Mouse (Mus musculus) kidney, adult 18-20 months (tissue): ENCODE results near the gene Ppef1.

Experiments
- DNase-seq: peaks from one replicate; pipeline ENCODE4 v3.0.0; 2021

Ppef1 gene

DNA sequence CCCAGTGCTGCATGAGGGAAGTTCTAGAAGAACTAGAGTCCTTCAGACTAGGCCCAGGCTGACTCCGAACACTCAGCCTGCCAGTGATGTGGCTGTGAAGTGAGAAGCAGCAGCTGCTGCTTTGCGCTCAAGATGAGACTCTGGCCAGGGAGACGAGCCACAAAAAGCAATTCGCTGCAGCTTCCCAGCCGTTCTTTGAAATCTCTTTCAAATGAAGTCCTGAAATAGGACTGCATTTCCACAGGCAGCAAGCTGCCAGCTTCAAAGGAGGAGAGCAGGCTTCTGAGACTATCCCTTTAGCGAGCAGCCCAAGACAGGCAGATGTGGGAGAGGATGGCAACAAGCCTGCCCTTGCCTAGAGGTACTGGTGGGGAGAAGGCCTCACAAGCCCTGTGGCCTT, 142.6 kb downstream of the Ppef1 start:
- no peak for DNase-seq

DNA sequence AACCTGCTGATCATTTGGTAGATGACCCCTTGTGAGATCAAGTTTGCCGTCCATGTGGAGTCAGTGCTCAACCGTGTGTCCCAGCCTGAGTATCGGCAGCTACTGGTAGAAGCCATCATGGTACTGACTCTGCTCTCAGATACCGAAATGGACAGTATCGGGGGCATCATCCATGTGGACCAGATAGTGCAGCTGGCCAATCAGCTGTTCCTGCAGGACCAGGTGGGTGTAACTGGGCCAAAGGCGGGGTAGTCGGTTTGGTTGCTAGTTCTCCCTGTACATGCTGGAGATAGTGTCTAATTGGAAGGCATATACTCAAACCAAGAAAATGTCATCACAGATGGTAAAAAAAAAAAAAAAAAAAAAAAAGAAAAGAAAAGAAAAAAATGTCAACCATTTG, 145.4 kb downstream of the Ppef1 start:
- no peak for DNase-seq

DNA sequence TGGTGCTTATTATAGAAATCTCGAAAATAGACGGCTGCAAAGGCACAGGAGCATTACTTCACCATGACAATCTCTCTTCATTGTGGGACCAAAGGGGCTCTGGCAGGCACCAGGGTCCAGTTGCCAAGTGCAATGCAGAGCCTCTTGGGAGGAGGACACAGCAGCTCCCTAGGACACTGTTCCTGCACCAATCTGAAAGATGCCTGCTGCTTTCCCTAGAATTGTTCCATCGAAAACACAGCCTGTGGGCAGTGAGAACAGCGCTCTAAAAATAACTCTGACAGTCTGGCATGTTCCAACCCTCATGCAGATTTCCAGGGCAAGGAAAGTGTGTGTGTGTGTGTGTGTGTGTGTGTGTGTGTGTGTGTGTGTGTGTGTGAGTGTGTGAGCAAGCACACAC, 147.0 kb downstream of the Ppef1 start:
- no peak for DNase-seq

DNA sequence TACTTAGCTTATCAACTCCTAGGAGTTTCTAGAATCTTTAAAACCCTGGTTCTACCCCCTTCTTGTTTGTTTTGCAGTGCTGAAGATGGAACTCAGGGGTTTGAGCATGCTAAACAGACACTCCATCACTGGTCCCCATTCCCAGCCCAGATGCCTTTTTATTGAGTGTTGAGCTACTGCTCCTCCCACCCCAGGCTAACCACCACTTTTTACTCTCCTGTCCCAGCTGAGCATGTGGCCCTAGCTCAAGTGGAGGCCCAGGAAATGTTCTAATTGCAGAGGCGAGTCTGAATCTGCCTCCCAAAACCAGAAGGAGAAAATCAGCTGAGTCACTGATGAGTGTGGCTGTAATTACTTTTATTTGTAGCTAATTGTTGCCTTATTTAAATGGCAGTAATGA, 150.5 kb downstream of the Ppef1 start:
- DNase-seq: no peak

DNA sequence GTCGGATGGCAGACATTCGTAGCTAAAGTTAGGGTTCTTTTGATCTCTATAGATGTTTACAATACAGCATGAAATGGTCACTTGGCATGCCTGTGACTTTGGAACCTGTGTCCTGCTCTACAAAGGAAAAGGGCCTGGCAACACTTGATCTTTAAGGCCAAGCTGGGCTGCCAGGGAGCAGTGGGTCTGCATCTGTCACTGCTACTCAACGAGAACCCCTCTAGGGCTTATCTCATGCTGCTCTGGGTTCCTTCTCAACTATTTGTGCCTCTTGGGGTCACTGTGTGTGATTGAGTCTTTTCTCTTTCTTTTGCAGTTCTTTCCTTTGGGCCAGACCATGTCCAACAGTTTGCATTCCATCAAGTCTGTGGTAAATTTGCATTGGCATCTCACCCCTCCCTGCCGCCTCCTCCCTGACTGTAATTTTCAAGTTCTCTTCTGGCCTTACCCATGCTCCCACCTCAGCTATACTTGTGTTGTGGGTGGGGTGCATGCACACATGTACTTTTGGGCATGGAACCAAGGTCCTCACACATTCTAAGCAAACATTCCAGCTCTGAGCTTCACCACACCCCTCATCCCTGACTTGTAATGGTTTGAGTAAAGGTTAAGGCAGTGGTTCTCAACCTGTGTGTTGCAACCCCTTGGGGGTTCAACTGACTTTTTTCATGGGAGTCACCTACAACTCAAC, 151.3 kb downstream of the Ppef1 start:
- DNase-seq: no peak

DNA sequence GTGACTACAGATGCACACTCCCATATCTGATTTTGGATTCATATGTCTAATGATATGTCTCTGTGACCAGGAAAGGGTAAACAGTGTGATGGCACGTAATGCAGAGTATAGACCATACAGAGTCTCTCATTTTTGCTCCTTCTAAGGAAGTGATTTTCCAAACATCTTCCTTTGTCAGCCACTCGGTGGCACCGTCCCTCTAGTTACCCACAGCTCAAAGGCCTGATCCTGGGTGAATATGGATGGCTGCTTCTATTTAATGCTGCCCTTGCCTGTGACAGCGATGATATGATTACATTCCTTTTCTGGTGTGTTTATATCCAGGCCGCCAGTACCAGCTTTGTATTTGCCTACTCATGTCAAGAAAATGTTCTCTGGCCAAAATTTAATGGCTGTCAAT, 152.0 kb downstream of the Ppef1 start:
- DNase-seq: no peak
